Mouse (Mus musculus) 416B (cell line): Measurements from ENCODE around the gene Pou3f3.

Experiments
- DNase-seq: peaks from one replicate; pipeline ENCODE4 v3.0.0; 2011; ENCODE audit warnings: low read depth

Gene Pou3f3

GRCm38 (mm10) chr1:42694665-42695577, 647 bp upstream of the Pou3f3 start:
- no peak for DNase-seq

- DNase-seq = no peak
Observed at GRCm38 (mm10) chr1:42696371-42697031, 933 bp downstream of the Pou3f3 start.

- DNase-seq = no peak
Observed at GRCm38 (mm10) chr1:42697321-42697755, 1.8 kb downstream of the Pou3f3 start.

GRCm38 (mm10) chr1:42697756-42698583, 2.4 kb downstream of the Pou3f3 start:
- no peak for DNase-seq

GRCm38 (mm10) chr1:42698584-42699333, 3.2 kb downstream of the Pou3f3 start:
- no peak for DNase-seq

GRCm38 (mm10) chr1:42699471-42699871, 3.9 kb downstream of the Pou3f3 start:
- no peak for DNase-seq

- no peak for DNase-seq
Observed at GRCm38 (mm10) chr1:42700171-42700570, 4.6 kb downstream of the Pou3f3 start.

- DNase-seq = no peak
Observed at GRCm38 (mm10) chr1:42700815-42701214, 5.2 kb downstream of the Pou3f3 start.

- DNase-seq = no peak
Observed at GRCm38 (mm10) chr1:42701833-42702611, 6.5 kb downstream of the Pou3f3 start.

- DNase-seq = no peak
Observed at GRCm38 (mm10) chr1:42702984-42703383, 7.4 kb downstream of the Pou3f3 start.

- no peak for DNase-seq
Observed at GRCm38 (mm10) chr1:42703424-42703823, 7.9 kb downstream of the Pou3f3 start.

- no peak for DNase-seq
Observed at GRCm38 (mm10) chr1:42703851-42704613, 8.5 kb downstream of the Pou3f3 start.

- DNase-seq = no peak
Observed at GRCm38 (mm10) chr1:42704981-42705810, 9.6 kb downstream of the Pou3f3 start.

GRCm38 (mm10) chr1:42705811-42706160, 10.2 kb downstream of the Pou3f3 start:
- no peak for DNase-seq

- no peak for DNase-seq
Observed at GRCm38 (mm10) chr1:42707196-42707595, 11.6 kb downstream of the Pou3f3 start.

- DNase-seq = no peak
Observed at GRCm38 (mm10) chr1:42707611-42708130, 12.1 kb downstream of the Pou3f3 start.

GRCm38 (mm10) chr1:42709024-42709423, 13.5 kb downstream of the Pou3f3 start:
- no peak for DNase-seq

- DNase-seq = no peak
Observed at GRCm38 (mm10) chr1:42709431-42710160, 14.0 kb downstream of the Pou3f3 start.
